Mouse (Mus musculus) urinary bladder, postnatal 4 days (tissue): ENCODE data around the gene Orm2.
A peak's percentile ranks its signal among the peaks of the same experiment; 100 is the strongest.

Source experiments
- DNase-seq, 2 experiments: peaks; one replicate each; pipeline ENCODE4 v3.0.0; 2021 to 2022; ENCODE audit warnings: low spot score in 2 of 2

The Orm2 gene

GRCm38 (mm10) chr4:63377483-63377882, 15.2 kb downstream of the Orm2 start:
- no peak for DNase-seq

GRCm38 (mm10) chr4:63382676-63383369, 20.6 kb downstream of the Orm2 start:
- DNase-seq: no peak

DNA sequence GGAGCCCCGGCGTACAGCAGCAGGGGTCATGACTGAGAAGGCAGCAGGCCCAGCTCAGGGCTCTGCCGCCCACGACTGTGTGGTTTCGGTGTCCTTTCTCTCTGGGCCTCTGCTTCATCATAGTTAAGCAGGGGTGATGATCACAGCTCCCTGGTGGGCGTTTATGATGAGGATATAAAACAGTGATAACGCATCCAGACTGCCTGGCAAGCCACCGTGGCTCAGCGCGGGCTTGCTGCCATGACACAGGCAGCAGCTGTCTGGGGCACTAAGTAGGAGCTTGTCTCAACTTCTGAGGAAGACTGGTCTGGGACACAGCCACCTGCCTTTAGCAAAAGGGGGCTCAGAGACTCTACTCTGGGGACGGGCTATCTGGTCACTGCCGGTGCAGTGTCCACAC, 21.2 kb downstream of the Orm2 start:
- no peak for DNase-seq

- no peak for DNase-seq
Measured at GRCm38 (mm10) chr4:63384262-63384661, 22.0 kb downstream of the Orm2 start.

DNA sequence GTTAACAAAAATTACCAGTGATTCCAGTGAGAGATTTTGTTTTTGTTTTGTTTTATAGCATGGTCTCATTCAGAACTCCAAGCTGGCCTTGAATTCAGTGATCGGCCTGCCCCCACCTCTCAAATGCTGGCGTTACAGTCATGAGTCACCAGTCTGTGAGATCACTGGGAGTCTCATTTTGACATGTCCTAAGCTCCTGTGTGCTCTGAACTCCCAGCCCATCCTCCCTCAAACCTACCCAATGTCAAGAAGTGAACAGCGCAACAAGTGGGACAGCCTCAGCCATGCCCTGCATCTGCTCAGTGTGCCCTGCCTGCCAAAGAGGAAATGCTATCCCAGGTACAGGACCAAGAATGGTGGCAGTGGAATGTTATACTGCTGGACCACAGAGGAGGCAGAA, 23.0 kb downstream of the Orm2 start:
- DNase-seq: no peak

DNA sequence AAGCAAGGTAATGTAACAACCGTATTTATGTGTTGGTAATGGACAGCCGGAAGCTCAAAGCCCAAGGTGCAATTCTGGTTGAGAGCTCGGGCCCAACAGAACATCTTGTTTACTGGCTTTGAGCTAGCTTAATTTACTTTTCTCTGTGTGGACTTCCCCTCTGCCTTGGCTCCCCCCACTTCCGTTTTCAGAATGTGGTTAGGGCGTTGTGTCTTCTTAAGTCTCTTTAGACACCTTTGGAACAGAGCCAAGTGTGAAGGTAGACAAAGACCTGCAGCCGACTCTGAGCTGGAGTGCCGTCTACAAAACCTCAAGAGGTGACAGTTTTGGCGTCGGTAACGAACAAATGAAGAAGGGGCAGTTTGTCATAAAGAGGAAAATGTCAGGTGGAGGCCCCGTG, 23.5 kb downstream of the Orm2 start:
- no peak for DNase-seq

DNA sequence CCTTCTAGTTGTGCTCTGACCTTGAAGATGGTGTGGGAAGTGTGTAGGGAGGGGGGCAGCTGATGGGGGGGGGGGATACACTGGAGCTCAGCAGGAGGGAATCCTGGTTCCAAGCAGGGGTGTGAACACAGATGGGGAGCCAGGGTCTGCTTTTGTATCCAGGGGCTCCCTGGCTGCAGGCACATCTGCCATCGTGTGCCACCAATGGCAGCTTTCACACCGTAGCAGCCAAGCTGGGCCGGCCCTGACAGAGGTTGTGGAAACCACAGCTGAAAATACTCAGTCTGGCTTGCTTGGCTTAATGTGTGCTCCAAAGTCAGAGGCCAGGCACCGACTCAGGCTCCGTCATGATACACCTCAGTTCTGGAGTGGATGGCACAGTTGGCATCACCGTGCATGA, 25.8 kb downstream of the Orm2 start:
- DNase-seq: no peak

GRCm38 (mm10) chr4:63389121-63389886, 27.1 kb downstream of the Orm2 start:
- no peak for DNase-seq

- no peak for DNase-seq
Measured at GRCm38 (mm10) chr4:63389887-63390528, 27.8 kb downstream of the Orm2 start.

GRCm38 (mm10) chr4:63391322-63391721, 29.1 kb downstream of the Orm2 start:
- no peak for DNase-seq

GRCm38 (mm10) chr4:63397981-63398537, 35.8 kb downstream of the Orm2 start:
- no peak for DNase-seq

DNA sequence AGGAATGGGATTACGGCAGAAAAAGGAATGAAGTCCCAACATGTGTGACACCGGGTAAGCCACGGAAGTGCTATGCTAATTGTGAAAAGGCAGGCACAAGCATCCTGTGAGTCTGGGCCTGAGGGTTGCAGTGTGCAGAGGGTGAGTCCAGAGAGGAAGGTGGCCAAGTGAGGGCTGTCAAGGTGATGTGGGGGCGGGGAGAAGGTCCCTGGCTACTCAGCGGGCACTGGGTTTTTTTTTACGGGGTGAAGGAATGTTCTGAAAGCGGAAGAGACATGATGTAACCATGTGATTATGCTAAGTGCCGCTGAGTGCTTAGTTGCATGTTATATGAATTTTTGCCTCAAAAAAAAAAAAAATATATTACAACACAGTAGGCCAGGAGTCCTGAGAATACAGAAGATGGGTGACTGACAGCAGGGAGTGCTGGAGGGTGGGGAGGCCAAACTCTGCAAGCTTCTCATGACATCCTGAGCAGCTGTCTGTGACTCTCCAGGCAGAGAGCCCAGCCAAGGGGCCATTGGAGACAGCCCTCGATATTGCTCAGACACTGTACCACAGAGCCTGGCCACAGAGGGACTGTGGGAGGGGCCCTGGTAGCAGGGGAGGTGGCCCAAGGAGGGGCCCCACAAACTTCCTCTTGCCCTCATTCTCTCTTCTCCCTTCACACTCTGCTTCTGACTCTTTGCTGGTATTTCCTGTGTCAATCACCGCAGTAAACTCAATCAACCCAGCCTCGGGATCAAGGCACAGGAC, 36.8 kb downstream of the Orm2 start:
- no peak for DNase-seq

- no peak for DNase-seq
Measured at GRCm38 (mm10) chr4:63399691-63400270, 37.5 kb downstream of the Orm2 start.

DNA sequence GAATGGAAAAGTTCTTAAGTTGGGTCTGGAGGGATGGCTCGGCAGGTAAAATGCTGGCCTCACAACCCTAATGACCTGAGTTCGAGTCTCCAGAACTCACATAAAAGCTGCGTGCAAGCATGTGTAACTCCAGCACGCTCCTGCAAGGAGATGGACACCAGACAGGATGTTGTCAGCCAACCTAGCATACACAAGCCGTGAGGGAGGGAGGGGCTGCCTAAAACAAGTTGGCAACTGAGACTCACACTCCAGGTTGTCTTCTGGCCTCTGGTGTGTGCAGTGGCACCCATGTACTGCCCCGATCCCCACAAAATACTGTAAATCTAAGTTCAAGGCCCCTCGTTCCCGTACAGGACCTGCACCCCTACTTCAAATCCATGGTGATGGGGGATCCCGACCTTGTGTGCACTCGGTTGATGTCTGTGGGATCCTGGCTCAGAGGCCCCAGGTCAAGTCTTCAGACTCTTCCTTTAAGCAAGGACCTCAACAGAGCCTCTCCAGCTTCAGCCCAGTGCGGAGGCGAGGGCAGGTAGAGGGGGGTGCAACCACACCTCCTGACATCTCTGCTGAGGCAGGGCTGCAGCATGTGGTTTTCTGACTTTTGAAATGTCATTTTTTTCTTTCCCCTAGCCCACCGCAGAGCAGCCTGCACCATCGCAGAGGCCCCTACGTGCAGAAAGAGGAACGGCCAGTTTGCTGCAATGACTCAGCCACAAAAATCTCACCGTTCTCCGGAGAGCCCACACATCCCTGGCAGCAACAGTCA, 38.5 kb downstream of the Orm2 start:
- DNase-seq: no peak

- no peak for DNase-seq
Measured at GRCm38 (mm10) chr4:63401620-63402019, 39.4 kb downstream of the Orm2 start.

DNA sequence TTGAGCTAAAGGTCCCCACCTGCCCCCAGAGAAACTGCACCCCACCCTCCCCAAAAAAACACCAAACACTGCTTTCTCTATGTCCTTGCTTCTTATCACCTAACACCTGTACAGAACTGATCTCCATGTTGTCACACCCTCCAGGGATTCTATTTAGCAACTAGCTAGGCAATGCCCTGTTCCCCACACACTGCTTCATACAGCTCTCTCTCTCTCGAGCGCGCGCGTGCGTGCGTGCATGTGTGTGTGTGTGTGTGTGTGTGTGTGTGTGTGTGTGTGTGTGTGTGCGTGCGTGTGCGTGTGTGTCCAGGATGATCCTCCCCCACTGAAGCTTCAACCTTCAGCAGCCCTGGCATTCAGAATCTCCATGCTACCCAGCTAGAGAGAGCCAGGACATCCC, 39.8 kb downstream of the Orm2 start:
- no peak for DNase-seq

- DNase-seq: no peak
Measured at GRCm38 (mm10) chr4:63402558-63402957, 40.3 kb downstream of the Orm2 start.

DNA sequence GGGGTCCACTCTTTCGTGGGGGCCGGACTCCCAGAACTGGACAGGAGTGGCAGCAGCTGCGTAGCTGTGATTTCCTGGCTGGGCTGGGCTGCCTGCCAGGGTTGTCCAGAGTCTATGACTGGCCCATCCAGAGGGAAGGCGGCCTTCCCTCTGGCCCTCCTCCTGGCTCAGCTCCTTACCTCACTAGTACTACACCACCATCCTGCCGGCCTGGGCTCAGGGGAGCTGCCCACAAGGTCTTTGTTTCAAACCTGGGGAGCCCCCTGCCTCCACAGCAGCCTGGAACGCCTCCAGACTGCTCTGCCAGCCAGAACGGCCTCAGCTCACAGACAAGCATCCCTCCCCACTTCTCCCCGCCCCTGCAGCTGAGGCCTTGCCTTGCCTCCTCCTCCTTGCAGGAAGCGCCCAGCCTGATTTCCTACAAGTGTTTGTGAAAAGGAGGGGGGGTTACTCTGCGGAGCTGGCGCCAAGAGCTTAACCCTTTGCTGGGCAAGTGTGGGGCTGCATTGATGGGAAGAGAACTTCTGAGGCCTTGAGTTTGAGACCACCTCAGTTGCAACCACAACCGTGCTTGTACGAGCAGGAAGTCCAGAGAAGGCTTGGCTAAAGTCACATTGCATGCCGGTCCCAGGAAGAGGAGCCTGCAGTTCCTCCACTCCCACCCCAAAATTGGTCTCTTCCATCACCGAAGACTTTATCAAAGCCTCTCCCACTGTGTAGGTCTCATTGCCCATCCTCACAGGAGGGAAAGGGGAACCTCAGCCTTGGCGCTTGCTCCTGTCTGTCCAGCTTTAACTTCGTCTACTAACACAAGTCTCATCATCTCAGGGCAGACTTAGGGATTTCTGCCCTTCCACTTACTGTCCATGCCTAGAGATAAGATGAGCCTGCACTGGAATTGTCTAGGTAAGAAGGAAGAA, 41.1 kb downstream of the Orm2 start, which contains the start of gene Akna:
TSS of gene Akna (minus strand) at position 315 of the 920 bp plus-strand sequence.
- peak; percentile 87 to 91 for DNase-seq

- DNase-seq: no peak
Measured at GRCm38 (mm10) chr4:63404205-63404604, 42.0 kb downstream of the Orm2 start.
